Mouse (Mus musculus) adrenal gland, adult (tissue): ENCODE measurements around the gene Rspo4.
A peak's percentile ranks its signal among the peaks of the same experiment; 100 is the strongest.

Experiments used
- DNase-seq, 2 experiments: peaks; one replicate each; pipeline ENCODE4 v3.0.0; 2022 to 2023; ENCODE audit warnings: low spot score in 1 of 2; ENCODE audit not compliant: inconsistent age in 2 of 2

Rspo4 gene

GRCm38 (mm10) chr2:151910919-151911500 lies 68.3 kb downstream of the Rspo4 start, which contains the start of gene Angpt4:
Angpt4 (plus strand) TSS chr2:151911210.
- no peak for DNase-seq

GRCm38 (mm10) chr2:151911751-151912150 lies 69.0 kb downstream of the Rspo4 start:
- DNase-seq = no peak

- DNase-seq = peak; percentile 37 to 71
Measured at GRCm38 (mm10) chr2:151914120-151914519, 71.4 kb downstream of the Rspo4 start.

- no peak for DNase-seq
Measured at GRCm38 (mm10) chr2:151915111-151915510, 72.4 kb downstream of the Rspo4 start.

GRCm38 (mm10) chr2:151916061-151916831 lies 73.5 kb downstream of the Rspo4 start:
- DNase-seq = peak; percentile 47 to 90

- DNase-seq = no peak
Measured at GRCm38 (mm10) chr2:151919140-151919539, 76.4 kb downstream of the Rspo4 start.

GRCm38 (mm10) chr2:151921068-151921467 lies 78.3 kb downstream of the Rspo4 start:
- no peak for DNase-seq

GRCm38 (mm10) chr2:151921596-151921995 lies 78.9 kb downstream of the Rspo4 start:
- no peak for DNase-seq
